Mouse (Mus musculus): ENCODE results near the gene Sipa1.
"Not testable (repeated sequence)": the region's sequence is repeated elsewhere in the genome, so short reads cannot be mapped to it uniquely, and the experiment has no call there.

Gene Sipa1

DNA sequence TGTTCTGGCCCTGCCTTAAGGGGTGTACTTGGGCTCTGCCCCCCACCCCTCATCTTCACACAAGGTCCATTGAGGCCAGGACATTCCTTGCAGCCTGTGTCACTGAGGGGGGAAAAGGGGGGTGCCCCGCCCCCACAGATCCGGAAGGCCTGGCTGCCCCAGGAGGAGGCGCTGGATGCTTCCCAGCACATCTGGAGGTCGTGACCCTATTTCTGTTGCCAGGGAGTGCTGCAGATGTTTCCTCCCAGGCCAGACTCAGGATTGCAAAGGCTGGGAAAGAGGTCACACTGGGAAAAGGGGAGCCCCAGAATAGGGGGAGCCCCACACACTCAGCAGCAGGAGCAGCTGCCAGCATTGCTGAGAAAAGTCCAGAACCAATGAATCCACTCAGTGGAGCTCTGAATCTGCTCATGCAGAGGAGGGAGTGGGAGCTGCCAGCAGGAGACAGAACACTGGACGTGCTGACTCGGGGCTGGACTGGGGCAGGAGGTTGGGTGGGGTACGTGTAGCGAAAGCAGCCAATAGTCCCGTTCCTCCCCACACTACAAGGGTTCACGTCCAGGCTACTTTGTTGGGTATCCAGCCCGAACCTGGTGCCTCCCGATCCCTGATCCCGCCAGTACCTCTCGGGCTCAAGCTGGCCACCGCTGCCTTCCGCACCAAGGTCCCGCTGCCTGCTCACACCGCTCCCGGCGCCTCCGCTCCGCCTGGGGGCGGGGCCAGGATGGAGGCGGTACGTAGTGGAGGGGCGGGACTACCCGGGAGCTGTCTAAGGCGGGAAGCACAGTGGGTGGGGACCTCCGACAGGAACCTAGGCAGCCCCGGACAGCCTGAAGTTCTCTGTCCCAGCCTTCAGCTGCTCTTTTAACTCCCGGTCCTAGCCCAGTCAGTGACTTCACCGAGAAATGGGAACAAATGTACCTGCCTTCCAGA, at the start of gene Sipa1:
Gene Sipa1, minus strand, starts transcription at position 727 of the 933 bp plus-strand sequence.
- DNase-seq: peak; percentile 55

DNA sequence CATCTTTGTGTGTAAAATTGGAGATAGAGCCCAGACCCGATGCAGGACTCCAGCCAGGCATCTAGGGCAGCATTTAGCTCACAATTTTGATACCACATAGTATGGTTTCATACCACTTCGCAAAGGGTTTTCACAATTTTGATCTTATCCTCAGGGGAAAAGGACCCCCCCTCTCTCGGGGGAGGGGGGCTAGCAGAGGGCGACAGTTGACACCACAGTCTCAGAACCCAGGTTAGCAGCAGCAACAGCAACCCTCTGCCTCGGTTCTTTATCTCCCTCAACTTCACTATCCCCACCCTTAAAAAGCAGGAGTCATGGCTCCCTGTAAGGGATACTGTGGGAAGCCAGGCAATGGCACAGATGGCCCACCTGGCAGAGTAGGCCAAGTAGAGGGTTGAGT, 49.7 kb upstream of the Sipa1 start:
- no peak for DNase-seq

DNA sequence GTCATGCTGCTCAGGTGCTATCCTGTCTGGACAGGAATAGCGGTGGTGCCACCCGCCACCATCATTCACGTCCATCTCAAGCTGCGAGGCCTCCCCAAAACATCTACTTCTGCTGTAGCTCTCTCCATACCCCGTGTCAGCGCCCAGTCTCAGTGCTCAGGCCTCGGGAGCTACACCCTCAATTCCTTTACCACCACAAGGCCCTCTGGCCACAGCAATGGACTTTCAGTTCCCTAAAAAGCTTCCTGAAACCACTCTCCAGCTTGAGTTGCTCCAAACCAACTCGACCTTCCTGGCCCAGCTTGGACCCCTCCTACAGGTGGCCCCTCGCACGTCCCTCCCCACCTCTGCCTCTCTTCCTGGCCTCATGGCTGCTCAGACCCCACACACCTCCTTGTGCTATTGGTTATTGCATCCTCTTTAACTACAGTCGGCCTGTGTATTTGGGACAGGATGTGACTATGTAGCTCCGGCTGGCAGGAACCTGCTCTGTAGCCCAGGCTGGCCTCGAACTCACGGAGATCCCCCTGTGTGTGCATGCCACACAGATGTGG, 48.5 kb upstream of the Sipa1 start:
- no peak for DNase-seq

DNA sequence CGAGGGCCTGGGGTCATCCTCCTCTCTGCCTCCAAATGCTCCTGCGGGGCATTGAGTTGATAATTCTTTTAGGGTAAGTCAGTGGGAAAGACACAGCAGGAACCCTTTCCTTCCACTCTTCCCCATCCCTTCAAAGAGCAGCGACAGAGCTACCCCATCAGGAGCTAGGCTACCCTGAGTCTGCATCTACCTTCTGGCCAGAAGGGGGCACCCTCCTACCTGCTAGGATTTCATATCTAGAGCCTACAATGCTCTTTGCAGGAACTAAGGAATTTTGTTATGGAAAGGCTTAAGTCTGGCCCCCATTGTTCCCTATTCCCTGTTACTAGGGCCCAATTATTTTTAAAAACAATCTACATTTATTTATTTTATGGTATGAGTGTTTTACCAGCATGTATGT, 47.7 kb upstream of the Sipa1 start:
- peak; percentile 70 for DNase-seq

GRCm38 (mm10) chr19:5710581-5710980, 47.1 kb upstream of the Sipa1 start:
- DNase-seq: no peak

GRCm38 (mm10) chr19:5710068-5710467, 46.6 kb upstream of the Sipa1 start:
- DNase-seq: no peak

GRCm38 (mm10) chr19:5704801-5705571, 41.5 kb upstream of the Sipa1 start:
- no peak for DNase-seq

DNA sequence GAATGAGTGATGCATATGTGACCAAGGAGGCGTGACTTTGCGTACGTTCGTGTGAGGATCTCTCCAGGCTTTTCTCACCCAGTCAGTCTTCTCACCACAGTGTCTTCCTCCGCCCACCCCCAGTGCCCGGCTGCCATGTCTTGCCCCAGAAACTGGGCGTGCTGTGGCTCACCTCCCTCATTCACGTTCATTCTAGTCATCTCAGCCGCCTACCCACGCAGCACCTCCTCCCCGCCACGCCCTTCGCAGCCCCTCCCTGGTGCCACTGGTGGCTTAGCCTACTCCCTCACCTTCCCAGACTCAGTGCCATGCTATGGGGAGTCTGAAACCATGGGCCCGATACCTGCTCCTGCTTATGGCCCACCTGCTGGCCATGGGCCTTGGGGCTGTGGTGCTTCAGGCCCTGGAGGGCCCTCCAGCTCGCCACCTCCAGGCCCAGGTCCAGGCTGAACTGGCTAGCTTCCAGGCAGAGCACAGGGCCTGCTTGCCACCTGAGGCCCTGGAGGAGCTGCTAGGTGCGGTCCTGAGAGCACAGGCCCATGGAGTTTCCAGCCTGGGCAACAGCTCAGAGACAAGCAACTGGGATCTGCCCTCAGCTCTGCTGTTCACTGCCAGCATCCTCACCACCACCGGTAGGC, 40.8 kb upstream of the Sipa1 start, which contains the start of gene Kcnk7:
Gene Kcnk7, plus strand, starts transcription at position 205 of the 638 bp plus-strand sequence.
- DNase-seq: no peak

- DNase-seq: no peak
Observed at GRCm38 (mm10) chr19:5695849-5696462, 32.4 kb upstream of the Sipa1 start.

GRCm38 (mm10) chr19:5693801-5694200, 30.3 kb upstream of the Sipa1 start:
- DNase-seq: no peak

GRCm38 (mm10) chr19:5692913-5693396, 29.4 kb upstream of the Sipa1 start:
- no peak for DNase-seq

DNA sequence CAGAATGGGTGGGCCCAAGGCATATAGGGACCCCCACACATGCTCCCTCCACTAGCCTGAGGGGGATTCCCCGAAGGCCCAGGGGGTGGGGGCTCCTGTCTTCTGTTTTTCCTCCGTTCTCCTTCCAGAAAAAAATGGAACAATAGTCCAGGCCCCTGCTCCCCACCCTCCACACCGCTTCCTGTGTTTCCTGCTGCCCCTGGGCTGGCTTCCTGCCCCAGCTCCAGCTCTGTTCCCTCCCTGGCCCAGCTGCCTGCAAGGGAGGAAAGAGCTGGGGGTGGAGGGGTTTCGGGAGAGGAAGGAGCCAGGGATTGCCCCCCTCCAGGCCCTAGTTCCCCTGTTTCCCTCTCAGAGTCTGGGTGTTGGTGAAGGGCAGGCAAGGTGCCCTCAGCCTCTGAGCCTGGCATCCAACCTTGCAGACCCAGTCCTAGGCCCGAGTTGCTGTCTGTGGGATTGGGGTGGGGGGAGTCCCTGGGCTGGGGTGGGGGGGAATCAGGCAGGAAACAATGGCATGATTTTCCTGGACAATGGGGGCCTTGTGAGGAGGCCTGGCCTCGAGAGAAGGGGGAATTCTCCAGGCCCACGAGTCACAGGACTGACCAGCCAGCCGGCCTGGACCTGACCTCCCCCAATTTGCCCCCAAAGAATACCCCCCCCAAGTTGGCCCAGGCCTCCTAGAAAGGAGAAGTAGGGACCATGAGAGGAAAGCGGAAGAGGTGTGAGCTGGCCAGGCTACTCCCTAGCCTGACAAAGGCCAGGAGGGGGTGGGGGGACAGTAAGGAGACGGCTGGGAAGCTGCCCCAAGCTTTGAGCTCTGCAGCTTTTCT, 28.8 kb upstream of the Sipa1 start:
- no peak for DNase-seq

- no peak for DNase-seq
Observed at GRCm38 (mm10) chr19:5691601-5692000, 28.1 kb upstream of the Sipa1 start.

DNA sequence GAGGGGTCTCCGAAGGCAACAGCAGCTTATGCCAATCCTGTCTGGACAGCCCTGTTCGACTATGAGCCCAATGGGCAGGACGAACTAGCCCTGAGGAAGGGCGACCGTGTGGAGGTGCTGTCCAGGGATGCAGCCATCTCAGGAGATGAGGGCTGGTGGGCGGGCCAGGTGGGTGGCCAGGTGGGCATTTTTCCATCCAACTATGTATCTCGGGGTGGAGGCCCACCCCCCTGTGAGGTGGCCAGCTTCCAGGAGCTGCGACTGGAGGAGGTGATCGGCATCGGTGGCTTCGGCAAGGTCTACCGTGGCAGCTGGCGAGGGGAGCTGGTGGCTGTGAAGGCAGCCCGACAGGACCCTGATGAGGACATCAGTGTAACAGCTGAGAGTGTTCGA, 26.8 kb upstream of the Sipa1 start:
- peak; percentile 58 for DNase-seq

DNA sequence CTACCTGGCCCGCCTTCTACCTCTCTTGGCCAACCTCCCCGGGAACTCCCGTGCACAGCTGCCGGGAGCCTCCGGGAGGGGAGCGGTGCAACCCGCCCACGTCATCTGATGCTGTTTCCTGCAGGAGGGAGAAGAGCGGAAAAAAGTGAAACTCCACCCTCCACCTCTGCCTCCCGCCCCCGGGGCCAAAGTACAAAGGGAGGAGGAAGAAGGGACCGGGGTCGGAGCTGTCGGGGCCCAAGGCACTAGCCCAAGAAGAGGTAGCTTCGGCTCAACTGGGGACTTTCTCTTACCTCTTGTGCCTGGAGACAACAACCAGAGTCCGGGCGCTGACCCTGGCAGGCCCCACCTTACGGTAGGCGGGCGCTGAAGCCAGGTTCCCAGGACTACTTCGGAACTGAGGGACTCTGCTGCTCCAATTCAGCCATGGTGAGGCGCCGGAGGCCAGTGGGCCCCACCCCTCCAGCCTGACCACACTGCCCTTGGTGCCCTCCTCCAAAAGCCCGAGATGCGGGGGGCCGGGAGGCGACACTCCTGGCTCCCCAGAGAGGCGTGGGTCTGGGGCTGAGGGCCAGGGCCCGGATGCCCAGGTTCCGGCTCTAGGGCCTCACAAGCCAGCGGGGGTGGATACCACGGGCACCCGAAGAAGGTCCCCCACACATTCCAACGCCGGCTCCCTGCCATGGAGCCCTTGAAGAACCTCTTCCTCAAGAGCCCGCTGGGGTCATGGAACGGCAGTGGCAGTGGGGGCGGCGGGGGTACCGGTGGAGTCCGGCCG, 26.2 kb upstream of the Sipa1 start:
- peak; percentile 63 for DNase-seq

GRCm38 (mm10) chr19:5689088-5689428, 25.6 kb upstream of the Sipa1 start:
- DNase-seq: no peak

GRCm38 (mm10) chr19:5688200-5689087, 24.9 kb upstream of the Sipa1 start, which contains the start of the genes Map3k11 and Pcnx3:
Map3k11 (plus strand) TSS chr19:5688742.
Pcnx3 (minus strand) TSS chr19:5688908.
- peak; percentile 98 for DNase-seq

DNA sequence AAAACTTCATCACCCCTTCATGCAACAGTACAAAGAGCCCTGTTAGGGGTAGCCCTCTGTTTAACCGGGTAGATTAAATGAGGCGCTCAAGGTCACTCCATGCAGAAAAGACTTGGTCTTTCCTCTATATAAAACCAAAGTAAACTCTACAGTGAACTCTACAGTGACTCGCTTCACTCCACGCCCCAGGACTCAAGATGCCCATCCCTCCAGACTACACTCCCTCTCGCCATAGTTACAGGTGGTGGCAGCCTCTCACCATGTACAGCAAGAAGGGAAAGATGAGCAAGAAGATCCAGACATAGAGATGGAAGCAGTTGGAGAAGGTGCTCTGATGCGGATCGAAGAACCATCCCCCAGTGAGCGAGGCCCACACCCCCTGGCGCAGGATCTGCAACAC, 24.2 kb upstream of the Sipa1 start:
- no peak for DNase-seq

DNA sequence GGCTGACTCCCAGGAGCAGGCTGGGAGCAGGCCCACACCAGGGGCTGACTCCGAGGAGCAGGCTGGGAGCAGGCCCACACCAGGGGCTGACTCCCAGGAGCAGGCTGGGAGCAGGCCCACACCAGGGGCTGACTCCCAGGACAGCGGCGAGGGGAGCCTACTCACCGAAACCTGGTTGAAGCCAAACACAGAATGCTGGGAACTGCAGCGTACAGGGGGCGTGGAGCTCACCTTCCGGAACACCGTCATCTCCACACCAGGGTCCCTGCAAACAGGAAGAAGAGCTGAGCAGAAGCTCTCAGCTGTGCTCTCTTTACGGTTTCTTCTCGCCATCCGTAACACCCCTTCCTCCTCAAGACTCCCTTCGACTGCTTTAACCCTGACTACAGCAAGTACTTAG, 23.4 kb upstream of the Sipa1 start:
- DNase-seq: not testable (repeated sequence)

GRCm38 (mm10) chr19:5686437-5686836, 22.9 kb upstream of the Sipa1 start:
- no peak for DNase-seq
